Mouse (Mus musculus): Measurements from ENCODE around the gene Ildr2.

Ildr2 gene

DNA sequence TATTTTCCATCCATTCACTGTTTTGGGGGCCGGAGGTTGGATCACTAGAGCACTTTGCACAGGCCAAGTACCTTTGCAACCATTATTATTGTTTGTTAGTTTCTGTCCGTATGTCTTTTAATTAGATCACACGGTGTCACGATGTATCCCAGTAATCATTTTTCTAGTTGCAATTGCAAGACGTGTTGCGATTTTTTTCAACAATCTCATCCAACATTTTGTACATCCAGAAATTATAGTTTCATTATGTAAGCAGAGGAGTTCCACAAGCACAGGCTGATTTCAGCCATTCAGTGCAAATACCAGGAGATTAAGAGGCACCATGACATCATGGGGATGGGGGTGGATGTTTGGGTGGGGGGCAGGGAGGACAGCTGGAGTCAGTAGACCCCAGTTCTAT lies 29.5 kb downstream of the Ildr2 start:
- no peak for DNase-seq (ENCODE audit: extremely low read depth, low read depth, low spot score)

DNA sequence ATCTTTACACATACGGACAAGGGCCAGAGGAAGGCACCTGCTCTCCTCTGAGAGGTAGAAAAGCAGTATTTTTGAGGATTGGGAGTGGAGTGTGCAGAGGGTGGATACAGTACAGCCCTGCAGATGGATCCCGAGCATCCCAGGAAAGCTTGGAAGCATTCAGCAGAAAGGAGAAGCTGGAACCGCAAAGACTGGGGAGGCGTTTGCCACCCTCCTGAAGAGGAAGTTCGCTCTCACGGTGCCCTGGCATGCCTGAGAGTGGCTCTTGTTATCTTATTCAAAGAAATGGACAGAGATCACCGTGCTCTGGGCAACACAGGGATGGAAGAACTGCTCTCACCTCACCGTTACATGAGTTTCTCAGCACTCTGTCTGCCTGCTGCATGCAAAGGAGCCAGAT lies 30.5 kb downstream of the Ildr2 start:
- no peak for DNase-seq (ENCODE audit: extremely low read depth, low read depth, low spot score)

DNA sequence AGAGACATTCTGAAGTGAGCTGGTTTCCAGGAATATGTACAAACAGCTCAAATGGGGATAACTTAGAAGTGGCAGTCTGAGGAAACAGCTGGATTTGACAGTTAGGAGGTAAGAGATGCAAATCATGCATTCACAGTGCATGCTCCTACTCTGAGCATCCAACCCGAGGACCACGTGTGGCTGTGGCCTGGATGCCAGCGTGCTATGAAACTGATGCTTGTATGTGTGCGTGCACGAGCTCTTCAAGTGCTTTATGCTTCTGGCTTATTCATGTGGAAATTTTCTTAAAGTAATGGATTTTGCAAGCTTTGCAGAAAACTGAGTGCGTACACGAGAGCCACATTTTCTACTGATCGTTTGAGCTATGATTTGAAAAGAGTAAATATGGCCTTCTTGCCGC lies 32.3 kb downstream of the Ildr2 start:
- DNase-seq (ENCODE audit: extremely low read depth, low read depth, low spot score): no peak

DNA sequence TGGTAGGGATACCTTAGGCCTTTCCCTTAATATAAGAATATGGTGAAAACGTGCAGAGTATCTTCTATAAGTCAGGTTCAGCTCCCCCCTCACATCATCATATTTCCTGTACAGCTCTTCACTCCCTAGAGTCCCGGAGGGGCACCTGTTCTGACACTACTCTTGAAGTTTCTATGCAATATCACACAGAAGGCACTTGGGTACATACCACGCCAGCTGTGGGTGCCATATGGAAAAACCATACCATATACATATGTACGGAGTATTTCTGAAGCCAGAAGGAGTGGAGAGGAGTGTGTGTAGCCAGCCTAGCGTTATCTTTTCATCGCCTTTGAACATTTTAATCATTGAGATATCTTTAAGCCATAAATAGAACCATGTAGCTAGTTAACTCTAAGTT lies 36.6 kb downstream of the Ildr2 start:
- DNase-seq (ENCODE audit: extremely low read depth, low read depth, low spot score): no peak

DNA sequence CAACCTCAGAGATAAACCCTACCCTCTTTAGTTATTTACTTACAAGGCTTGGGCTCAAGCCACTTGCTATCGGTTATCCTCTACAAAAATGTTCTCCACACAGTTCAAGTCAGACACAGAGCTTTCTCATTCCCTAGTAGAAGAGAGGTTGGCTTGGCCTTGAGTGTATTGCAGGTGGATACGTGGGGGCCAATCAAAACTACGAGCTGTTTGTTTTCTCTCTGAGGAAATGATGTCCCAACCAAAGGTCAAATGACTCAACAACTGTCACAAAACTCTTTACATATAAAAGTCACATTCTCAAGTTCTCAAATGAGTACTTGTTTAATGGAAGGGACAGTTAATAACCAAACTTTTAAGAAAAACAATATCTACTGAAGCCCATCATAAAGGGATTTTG lies 39.1 kb downstream of the Ildr2 start:
- no peak for DNase-seq (ENCODE audit: extremely low read depth, low read depth, low spot score)

DNA sequence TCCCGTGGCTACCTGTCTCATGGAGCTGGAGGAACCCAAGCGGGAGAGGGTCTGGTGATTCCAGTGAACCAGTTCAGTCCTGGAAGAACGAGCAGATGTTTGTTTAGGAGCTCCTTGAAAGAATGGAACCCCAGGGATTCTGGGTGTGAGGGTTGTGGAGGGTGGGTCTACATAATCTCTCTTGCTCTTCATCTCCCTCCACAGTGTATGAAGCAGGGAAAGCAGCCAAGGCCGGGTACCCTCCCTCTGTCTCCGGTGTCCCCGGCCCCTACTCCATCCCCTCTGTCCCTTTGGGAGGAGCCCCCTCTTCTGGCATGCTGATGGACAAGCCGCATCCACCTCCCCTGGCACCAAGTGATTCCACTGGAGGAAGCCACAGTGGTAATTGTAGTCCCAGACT lies 41.6 kb downstream of the Ildr2 start:
- no peak for DNase-seq (ENCODE audit: extremely low read depth, low read depth, low spot score)

DNA sequence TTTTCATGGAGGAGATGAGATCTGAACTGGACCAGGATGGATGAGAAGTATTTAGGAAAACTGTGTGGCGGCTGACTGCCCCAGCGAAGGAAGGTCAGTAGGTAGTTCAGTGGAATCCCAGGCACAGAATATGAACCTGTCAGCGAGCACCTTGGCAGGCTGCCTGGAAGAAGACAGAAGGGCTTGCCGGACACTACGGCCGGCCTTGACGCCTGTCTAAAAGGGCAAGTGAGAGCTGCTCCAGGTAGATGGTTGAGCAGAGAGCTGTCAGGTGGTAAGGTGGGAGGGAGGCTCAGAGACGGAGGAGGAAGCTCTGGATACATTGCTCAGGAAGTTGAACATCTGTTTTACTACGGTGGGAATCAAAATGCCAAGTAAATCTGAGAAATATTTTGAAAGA lies 42.4 kb downstream of the Ildr2 start:
- DNase-seq (ENCODE audit: extremely low read depth, low read depth, low spot score): no peak

DNA sequence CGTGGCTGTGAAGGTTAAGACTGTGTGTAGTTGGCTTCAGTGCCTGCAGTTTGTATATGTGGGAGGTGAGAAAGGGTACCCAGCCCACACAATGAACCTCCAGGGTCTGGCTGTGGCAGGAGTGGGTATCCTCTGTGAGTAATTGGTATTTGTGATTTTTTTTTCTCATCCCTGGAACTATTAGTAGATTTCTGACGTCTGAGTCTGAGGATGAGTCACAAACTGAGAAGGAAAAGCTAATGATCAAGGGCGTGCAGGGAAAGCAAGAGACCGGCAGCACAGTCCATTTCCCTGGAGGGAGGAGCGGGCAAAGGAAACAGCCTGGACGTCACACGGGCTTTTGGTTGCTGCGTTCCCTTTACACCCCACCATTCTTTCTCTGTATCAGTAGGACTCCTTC lies 43.0 kb downstream of the Ildr2 start:
- no peak for DNase-seq (ENCODE audit: extremely low read depth, low read depth, low spot score)

DNA sequence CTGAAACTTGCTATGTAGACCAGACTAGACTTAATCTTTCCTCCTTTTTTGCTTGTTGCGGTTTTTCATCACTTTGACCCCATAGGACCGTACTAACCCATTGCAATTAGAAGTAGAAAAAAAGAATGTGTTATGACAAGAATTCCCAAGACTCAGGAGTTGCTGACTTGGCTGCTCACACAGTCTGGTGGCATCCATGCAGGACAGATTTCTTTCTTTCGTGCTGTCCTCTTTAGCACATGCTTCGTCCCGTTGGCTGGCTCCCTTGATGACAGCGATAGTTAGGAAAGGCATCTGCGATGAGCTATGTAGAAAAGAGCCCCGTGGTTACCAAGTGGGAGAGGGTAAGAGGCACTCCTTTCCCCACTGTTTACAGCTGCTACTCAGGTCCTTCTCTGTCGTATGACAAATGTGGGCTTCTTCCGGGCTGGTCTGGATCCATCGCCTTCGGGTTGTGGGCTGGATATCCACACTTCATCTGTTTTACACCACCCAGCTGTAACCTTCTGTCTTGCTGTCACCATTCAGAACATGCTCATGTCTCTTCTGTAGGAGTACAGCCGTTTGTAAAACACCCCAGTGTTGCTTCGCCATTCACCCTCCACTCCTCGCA lies 43.7 kb downstream of the Ildr2 start:
- no peak for DNase-seq (ENCODE audit: extremely low read depth, low read depth, low spot score)

DNA sequence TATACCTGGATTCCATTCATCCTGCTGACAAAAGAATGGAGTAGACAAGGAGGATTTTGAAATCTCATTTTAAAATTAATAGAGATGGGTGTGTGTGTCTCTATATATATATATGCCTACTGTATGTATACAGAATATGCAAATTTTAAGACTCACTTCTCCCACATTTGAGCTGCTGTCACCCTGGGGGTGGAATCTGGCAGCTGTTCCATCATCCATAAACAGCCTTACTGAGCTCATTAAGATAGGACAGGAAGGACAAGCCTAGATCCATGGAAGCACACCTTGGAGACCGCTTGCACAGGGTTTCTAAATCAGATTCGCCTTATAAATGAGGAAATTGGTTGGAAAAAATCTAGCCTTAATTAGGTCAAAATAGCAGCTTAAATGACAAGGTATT lies 44.9 kb downstream of the Ildr2 start:
- DNase-seq (ENCODE audit: extremely low read depth, low read depth, low spot score): no peak

DNA sequence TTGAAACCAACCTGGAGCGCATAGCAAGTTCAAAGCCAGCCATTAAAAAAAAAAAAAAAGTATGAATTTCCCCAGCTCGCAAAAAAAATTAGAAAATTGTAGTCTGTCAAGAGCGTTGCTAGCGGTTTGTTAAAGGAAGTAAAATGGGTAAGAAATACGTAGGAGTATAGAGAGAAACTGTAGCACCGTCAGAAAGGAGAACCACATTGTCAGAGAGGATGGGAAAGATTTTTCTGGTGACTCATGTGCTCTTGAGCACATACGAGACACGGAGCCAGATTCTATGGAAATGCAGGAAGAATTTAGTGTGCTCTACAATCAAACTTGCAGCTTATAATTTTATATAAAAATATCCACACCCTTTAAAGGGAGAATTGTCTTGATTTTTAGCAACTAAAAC lies 45.9 kb downstream of the Ildr2 start:
- DNase-seq (ENCODE audit: extremely low read depth, low read depth, low spot score): no peak

DNA sequence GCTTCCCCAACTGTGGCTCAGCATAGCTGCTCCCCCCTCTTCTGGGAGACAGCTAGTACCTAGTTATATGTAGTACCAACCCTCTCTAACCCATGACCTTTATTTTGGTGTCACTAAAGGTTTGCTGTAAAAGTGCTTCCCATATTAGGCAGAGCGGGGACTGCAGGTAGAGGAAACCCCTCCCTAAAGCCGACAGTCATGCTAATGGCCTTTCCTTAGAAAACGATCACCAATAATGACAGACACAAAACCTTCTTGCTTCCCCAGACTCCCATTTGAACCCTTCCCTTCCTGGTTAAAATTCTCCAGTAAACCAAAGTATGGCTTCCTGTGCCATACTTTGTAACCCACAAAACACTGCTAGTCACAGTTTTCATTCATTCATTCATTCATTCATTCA lies 46.6 kb downstream of the Ildr2 start:
- DNase-seq (ENCODE audit: extremely low read depth, low read depth, low spot score): no peak

DNA sequence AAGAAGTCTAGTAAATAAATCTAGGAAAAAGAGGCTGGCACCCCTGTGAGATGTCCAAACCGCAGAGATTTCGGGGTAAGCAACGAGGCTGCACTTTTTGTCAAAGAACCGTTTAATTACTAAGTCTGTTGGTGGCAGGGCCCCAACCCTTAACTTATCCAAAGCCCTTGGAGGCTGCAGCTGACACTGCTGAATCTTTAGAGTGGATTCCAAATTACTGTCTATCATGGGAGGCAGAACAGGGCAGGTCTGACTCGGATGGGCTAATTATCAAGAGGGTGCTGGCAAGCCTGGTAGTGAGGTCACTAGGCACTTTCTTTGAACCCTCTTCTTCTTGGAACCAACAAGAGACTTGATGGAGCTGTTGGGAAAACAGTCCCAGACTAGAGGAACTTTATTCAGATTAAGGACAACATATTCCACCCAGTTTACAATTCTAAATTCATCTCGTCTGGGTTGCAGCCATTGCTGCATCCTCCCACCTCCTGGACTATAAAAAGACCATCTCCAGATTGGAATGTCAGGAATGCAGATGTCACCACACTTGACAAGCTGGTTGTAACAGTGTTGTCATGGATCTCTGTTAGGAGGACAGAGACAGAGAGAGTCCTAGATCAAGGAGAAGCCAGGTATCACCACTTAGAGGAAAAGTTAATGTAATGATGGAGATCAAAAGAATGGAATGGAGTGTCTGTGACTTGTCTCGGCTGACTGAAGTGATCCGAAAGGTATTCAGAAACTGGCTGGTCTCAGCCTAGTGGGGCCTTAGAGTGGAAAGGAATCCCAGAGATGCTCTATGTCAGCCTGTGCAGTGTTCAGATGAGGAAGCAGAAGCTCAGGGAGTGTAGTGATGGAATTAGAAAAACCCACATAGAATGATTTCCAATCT lies 50.7 kb downstream of the Ildr2 start:
- no peak for DNase-seq (ENCODE audit: extremely low read depth, low read depth, low spot score)

DNA sequence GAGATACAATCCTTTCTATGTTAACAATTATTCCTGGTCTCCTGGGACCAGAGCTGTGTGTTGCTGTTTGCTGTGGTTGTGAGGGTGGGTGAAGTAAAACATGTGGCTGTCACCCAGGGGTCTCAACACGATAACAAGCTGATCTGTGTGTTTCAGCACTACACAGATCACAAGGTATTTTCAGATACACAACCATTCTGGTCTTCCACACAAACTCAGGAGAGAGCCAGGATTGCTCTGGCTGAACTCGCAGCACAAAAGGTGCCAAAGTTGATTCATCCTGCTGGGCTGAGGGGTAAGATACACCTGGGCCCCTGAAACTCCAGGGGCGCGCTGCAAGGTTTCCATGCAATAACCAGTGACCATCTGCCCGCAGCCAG lies 54.5 kb downstream of the Ildr2 start:
- no peak for DNase-seq (ENCODE audit: extremely low read depth, low read depth, low spot score)

DNA sequence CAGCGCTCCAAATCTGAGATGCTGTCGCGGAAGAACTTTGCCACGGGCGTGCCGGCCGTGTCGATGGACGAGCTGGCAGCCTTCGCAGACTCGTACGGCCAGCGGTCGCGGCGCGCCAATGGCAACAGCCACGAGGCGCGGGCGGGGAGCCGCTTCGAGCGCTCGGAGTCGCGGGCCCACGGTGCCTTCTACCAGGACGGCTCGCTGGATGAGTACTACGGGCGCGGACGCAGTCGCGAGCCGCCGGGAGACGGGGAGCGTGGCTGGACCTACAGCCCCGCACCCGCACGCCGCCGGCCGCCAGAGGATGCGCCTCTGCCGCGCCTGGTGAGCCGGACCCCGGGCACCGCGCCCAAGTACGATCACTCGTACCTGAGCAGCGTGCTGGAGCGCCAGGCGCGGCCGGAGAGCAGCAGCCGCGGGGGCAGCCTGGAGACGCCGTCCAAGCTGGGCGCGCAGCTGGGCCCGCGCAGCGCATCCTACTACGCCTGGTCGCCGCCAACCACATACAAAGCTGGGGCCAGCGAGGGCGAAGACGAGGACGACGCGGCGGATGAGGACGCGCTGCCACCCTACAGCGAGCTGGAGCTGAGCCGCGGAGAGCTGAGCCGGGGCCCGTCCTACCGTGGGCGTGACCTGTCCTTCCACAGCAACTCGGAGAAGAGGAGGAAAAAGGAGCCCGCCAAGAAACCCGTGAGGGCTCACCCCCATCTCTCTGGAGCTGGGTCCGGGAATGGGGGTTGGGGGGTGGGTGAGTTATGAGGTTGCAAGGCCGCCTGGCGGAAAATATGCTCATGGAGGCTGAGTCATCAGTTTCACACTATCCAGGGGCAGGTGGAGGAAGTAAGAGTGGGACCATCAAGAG lies 55.1 kb downstream of the Ildr2 start:
- no peak for DNase-seq (ENCODE audit: extremely low read depth, low read depth, low spot score)

DNA sequence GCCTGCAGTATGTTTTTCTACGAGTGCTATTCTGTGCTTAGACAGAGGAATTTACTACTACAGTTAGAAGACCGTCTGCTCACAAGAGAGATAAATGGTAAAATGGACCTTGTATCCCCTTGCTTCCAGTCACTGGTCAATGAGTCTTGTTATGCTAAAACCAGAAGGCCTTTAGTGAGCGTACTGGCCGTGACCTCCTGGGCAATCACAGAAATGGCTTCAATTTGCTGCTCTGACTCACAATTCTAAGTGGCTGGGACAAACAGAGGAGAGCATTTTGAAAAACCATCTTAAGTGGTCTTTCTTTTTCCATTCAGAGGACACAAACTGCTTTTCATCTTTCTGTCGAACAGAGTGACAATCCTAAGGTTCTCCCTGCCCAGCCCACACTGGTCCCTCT lies 57.2 kb downstream of the Ildr2 start:
- no peak for DNase-seq (ENCODE audit: extremely low read depth, low read depth, low spot score)

DNA sequence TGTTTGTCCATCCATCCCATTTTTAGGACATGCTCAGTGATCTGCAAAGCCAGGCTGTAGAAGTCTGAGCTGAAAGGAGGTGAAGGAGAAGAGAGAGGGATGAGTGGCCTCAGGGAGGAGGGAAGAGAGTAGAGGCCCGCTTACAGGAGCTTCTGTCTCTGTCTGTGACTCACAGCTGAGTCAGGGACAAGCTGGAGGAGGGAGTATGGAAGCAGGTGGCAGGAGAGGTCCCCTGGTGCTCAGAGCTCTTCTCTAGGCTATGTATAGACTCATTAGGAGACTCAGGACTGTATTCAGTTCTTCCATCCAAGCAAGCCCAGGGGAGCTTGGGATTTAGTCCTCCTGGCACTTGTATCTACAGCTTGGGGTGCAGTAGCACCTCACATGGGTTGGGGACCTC lies 59.7 kb downstream of the Ildr2 start:
- DNase-seq (ENCODE audit: extremely low read depth, low read depth, low spot score): no peak

DNA sequence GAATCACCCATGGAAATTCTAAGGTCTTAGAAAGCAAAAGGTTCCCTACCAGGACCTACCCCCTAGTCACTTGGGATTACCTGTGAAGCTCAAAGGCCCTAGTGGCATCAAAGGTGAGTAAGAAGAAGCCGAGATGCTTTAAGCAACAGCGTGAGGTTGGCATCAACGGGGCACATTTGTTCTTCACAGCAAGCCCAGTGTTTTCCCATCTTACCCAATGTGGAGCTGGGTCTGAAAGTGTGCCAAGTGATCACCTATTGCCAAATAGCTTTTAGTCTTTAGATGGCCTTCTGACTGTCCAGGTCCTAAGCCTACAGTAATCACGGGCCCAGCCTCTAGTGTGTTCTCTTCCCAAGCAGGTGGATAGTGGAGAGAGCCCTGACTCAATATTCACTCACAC lies 61.8 kb downstream of the Ildr2 start:
- DNase-seq (ENCODE audit: extremely low read depth, low read depth, low spot score): no peak

DNA sequence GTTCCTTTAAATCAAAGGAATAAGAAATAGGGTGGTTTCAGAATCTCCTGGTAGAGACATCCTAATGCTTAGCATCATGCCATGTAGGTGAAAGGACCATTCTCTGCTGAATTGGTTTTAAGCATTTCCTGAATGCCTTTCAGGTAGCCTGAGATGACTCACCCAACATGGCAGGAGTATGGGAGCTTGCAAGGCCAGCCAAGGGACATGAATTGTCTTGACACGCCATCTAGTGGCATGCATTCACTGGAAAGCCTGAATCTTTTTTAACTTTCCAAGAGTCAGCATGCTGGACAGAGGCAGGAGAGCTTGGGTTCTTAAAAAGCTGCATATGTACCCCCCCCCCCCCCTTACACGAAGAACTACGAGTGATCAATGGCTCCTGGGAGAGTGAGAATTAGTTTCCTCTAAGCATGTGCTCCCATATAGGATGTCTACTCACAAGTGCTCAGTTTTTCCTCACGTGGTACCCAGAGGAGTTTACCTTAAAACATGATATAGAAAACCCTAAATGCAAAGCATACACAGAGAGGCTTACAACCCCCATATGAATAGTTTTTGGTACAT lies 65.3 kb downstream of the Ildr2 start:
- DNase-seq (ENCODE audit: extremely low read depth, low read depth, low spot score): no peak

DNA sequence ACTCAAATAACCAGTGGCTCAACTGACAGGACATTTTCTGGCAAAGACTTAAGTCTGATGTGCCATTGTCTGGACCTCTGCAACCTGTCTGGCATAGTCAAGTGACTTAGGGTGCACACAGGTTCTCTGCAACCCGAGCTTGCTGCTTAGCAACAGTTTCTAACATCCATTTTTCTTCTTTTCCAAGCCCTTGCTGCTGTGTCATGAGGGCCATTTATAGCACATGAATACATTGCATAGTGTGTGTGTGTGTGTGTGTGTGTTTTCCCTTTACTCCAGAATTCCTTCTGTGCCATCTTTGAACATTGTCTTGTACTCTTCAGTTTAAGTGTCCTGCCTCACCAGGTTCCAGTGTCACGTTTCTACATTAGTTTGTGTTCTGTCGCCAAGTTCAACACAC lies 72.5 kb downstream of the Ildr2 start:
- DNase-seq (ENCODE audit: extremely low read depth, low read depth, low spot score): no peak

DNA sequence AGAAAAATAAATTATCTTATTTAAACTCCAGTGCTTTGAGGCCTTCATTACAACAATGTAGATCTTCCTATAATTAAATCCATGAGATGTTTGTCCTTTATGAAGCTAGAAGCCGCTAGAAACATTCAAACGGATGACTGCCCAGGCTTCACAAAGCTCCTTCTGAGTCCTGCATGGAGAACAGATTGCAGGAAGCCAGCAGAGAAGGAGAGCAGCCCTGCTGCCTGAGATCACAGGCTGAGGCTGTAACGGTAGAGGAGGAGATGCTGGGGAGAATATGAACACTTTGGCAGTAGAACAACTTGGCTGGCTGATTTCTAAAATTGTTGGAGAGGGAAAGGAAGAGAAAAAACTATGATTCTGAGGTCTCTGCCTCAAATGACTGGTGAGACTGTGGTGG lies 76.8 kb downstream of the Ildr2 start:
- DNase-seq (ENCODE audit: extremely low read depth, low read depth, low spot score): no peak

DNA sequence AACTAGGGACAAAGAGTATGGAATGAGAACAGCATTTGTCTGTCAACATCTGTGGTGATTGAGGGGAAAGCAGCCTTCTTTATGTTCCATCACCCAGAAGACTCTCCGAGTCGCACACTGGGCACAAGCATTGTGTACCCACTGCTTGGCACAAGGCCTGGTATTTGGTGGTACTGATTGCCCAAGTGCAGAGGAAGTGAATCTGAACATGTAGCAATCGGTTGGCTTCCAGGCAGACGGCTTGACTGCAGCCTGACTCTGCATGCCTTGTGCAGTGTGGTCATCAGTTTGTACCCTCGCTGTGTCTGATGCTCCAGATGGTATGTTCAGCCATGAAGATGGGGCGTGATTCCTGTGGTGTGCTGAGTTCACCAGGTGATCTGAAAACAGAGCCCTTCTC lies 85.2 kb downstream of the Ildr2 start:
- no peak for DNase-seq (ENCODE audit: extremely low read depth, low read depth, low spot score)
